Mouse (Mus musculus) liver, postnatal 0 days (tissue): ENCODE measurements at regions not wholly inside any gene's neighbourhood (a gene's known extent, or its start where the extent isn't known, plus 50 kb on each side); places are given as distances from the start of the nearest gene placed in this dataset.

Source experiments
- ATAC-seq: fragments of 200-750 bp; cut with Nextera tagmentation; 2 replicates; pipeline ENCODE4 v1.8.0; 2017; ENCODE audit warnings: mild to moderate bottlenecking, moderate library complexity
- DNase-seq: peaks from one replicate; pipeline ENCODE4 v3.0.0-alpha.2; 2016
- H3K27ac ChIP-seq: fragments of 300-500 bp; sonication (generic); 2 replicates; pipeline ENCODE4 v1.5.1; 2014; ENCODE audit warnings: antibody characterized with exemption, moderate library complexity, mild to moderate bottlenecking, low read depth
- H3K27me3 ChIP-seq: fragments of 300-500 bp; sonication (generic); 2 replicates; pipeline ENCODE4 v1.6.1; 2014; ENCODE audit warnings: low read length, control low read depth, mixed read lengths; ENCODE audit not compliant: insufficient read depth
- H3K36me3 ChIP-seq: fragments of 300-500 bp; sonication (generic); replicated peaks from 2 replicates; pipeline ENCODE4 v1.6.1; 2014; ENCODE audit warnings: mild to moderate bottlenecking, control low read depth, low read length, moderate library complexity, mixed read lengths; ENCODE audit not compliant: insufficient read depth
- H3K4me1 ChIP-seq: fragments of 300-500 bp; sonication (generic); 2 replicates; pipeline ENCODE4 v1.6.1; 2014; ENCODE audit warnings: antibody characterized with exemption, mild to moderate bottlenecking, control low read depth; ENCODE audit not compliant: insufficient read depth
- H3K4me2 ChIP-seq: fragments of 300-500 bp; sonication (generic); 2 replicates; pipeline ENCODE4 v1.6.1; 2014; ENCODE audit warnings: low read depth, mild to moderate bottlenecking, low read length, moderate library complexity, mixed read lengths
- H3K4me3 ChIP-seq: fragments of 300-500 bp; sonication (generic); 2 replicates; pipeline ENCODE4 v1.5.1; 2014; ENCODE audit warnings: low read depth, low read length
- H3K9ac ChIP-seq: fragments of 300-500 bp; sonication (generic); replicated peaks from 2 replicates; pipeline ENCODE4 v1.6.1; 2014; ENCODE audit warnings: mild to moderate bottlenecking, moderate library complexity
- H3K9me3 ChIP-seq: fragments of 300-500 bp; sonication (generic); 2 replicates; pipeline ENCODE4 v1.6.1; 2016; ENCODE audit warnings: mild to moderate bottlenecking, control low read depth, low read length, mixed read lengths
- CTCF ChIP-seq: sonication (generic); IDR thresholded peaks from 2 replicates; pipeline ENCODE4 v1.5.1; 2016; ENCODE audit warnings: antibody characterized with exemption, low read depth
- EP300 ChIP-seq: IDR thresholded peaks from 2 replicates; pipeline ENCODE4 v1.6.1; 2016; ENCODE audit warnings: antibody characterized with exemption, low read depth, mild to moderate bottlenecking
- WGBS: fragments of 180-500 bp; shearing (Covaris S2); extraction: QIAGEN DNeasy Blood & Tissue Kit; methylation state at CpG from one replicate; pipeline ENCODE4 v1.1.7; 2014; ENCODE audit not compliant: insufficient replicate concordance; 5-methylcytosine and 5-hydroxymethylcytosine counted together

DNA sequence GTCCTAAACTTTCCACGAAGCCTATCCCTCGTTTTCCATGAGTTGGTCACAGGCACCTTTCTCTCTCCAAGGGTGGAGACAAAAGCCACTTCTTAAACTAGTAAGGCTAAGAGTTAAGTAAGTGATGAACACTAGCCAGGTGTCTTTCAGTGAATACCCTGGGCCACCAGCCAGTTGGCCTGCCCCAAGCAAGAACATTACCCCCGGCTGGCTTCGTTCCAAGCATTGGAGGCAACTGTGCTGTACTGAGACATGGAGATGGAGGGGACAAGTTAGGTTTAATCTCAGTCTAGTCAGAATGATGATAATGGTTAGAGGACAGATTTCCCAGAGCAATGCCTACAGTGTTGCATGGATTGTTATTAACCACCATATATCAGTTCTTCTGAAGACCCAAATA lies 350.6 kb downstream of the Actr3 start:
- Histone ChIP-seq H3K9me3 (no peaks in the 10 kb centered on the region), H3K9ac (no peak overlapping the region), H3K4me3 (no peak overlapping the region), H3K4me2 (no peak overlapping the region), H3K27ac (no peak overlapping the region), H3K4me1 (no peaks in the 10 kb centered on the region), H3K36me3 (no peaks in the 10 kb centered on the region), H3K27me3 (no peaks in the 10 kb centered on the region)
- no peak for ATAC-seq
- no peak for DNase-seq
- whole genome bisulfite sequencing = 69% methylated on average over 4 of the region's 4 CpGs
- TF ChIP-seq EP300 (no peak), CTCF (no peak)

DNA sequence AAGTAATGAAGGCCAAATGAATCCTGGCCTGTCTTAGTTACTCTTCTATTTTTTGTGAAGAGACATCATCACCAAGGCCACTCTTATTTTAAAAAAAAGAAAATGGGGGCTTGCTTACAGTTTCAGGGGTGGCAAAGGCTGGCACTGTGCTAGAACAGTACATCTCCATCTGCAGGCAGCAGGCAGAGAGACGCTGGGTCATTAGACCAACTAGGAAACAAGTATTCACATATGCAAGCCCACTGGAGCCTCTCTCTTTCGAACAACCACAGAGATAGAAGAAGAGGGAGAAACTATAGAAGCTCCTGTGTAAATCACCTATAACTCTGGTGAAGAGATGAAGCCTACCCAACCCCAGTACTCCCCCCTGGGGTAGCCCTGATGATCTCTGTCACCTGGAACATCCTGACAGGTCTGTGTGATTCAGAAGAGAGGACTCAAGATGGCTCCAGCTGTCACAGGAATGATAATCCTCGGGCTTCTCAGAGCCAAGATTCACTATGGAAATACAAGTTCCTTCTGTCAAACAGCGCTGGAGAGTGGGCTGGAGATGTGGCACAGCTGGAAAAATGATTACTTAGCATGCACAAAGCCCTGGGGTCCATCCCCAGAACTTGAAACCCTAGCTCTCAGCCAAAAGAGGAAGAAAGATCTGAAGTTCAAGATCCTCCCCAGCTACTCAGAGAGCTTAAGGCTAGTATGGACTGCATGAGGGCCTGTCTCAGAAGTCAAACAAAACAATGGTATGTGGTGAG lies 395.8 kb downstream of the Actr3 start:
- TF ChIP-seq CTCF (no peak), EP300 (no peak)
- Histone ChIP-seq H3K4me1 (no peaks in the 10 kb centered on the region), H3K27ac (no peak overlapping the region), H3K4me3 (no peak overlapping the region), H3K9ac (no peak overlapping the region), H3K27me3 (no peaks in the 10 kb centered on the region), H3K9me3 (no peaks in the 10 kb centered on the region), H3K36me3 (no peaks in the 10 kb centered on the region), H3K4me2 (no peak overlapping the region)
- no peak for ATAC-seq
- DNase-seq = no peak
- WGBS = 48% methylated on average over 4 of the region's 4 CpGs

DNA sequence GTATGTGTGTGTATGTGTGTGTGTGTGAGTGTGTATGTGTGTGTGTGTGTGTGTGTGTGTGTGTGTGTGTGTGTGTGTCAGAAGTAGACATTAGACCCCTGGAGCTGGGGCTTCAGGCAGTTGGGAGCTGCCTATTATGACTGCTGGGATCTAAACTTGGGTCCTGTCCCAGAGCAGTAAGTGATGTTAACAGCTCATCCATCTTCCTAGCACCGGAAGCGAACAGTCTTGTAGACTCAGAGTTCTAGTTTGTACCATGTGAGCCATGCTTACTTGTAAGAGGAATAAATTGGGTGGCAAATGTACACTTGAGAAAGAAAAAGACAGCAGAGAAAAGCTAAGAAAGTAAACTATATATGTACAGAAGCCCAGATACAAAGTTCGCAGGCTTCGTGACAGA lies 422.2 kb downstream of the Actr3 start:
- ATAC-seq (no peak), DNase-seq (no peak)
- 86% methylated on average over 4 of the region's 4 CpGs for WGBS
- H3K4me1 ChIP-seq = no peaks in the 10 kb centered on the region
- H3K27me3 ChIP-seq = no peaks in the 10 kb centered on the region
- H3K4me2 ChIP-seq = no peak overlapping the region
- no peaks in the 10 kb centered on the region for H3K9me3 ChIP-seq
- no peaks in the 10 kb centered on the region for H3K36me3 ChIP-seq
- H3K4me3 ChIP-seq = no peak overlapping the region
- H3K9ac ChIP-seq = no peak overlapping the region
- no peak for TF ChIP-seq CTCF
- no peak for TF ChIP-seq EP300
- no peak overlapping the region for H3K27ac ChIP-seq

DNA sequence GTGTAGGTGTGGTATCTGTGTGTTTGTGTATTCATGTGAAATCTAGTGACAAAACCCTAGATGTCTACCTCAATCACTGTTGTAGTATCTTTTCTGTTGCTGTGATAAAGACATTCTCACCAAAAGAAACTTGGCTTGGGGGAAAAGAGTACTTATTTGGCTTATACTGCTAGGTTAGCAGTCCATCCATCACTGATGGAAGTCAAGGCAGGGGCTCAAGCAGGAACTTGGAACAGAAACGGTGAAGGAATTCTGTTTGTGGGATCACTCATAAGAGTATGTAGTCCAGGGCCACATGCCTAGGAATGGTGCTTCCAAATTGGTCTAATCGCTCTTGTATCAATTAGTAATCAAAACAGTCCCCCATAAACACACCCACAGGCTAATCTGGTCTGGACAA lies 423.6 kb downstream of the Actr3 start:
- H3K9me3 ChIP-seq = no peaks in the 10 kb centered on the region
- H3K4me1 ChIP-seq = no peaks in the 10 kb centered on the region
- DNase-seq = no peak
- ATAC-seq = no peak
- no peak overlapping the region for H3K9ac ChIP-seq
- no peak overlapping the region for H3K4me2 ChIP-seq
- no peaks in the 10 kb centered on the region for H3K27me3 ChIP-seq
- H3K4me3 ChIP-seq = no peak overlapping the region
- TF ChIP-seq EP300 = no peak
- WGBS = 81% methylated on average over 2 of the region's 2 CpGs
- no peaks in the 10 kb centered on the region for H3K36me3 ChIP-seq
- H3K27ac ChIP-seq = no peak overlapping the region

DNA sequence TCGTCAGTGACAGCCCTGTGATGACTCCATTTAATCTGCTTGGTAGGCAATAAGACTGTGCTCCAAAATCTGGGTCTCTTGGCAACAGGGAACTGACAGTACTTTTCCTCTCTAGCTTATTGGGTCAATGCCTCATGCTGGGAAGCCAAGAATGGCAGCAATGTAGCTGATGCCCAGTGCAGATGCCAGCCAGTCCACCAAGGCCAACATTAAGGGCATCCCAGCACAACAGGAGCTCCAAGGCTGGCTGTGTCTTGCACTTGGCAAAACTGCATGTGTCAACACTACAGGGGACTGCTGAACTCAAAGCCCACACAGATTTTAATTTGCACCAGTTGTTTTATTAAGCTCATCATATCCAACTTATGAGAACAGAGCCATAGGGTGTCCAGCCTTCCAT lies 437.9 kb downstream of the Actr3 start:
- WGBS = 37% methylated on average over 1 of the region's 1 CpGs
- Histone ChIP-seq H3K4me3 (no peak overlapping the region), H3K4me2 (no peak overlapping the region), H3K36me3 (no peaks in the 10 kb centered on the region), H3K9me3 (no peaks in the 10 kb centered on the region), H3K27me3 (no peaks in the 10 kb centered on the region), H3K27ac (no peak overlapping the region), H3K4me1 (no peaks in the 10 kb centered on the region), H3K9ac (no peak overlapping the region)
- DNase-seq = no peak
- ATAC-seq = no peak
- no peak for TF ChIP-seq CTCF

DNA sequence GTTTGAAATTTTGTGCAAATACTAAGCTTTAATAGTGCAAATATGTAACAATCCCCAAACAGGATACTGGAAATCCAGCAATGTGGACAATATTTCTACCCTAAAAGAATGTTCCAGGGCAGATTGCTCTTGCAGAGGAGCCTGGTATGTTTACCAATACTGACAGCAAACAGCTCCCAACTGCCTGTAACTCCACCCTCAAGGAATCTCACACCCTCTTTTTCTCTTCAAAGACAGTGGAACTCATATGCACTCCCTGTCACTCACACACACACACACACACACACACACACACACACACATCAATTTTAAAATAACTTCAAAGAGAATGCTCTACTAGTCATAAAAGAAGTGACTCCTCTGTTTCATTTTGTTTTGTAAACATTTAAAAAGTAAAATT lies 484.7 kb downstream of the Actr3 start:
- H3K27me3 ChIP-seq = no peaks in the 10 kb centered on the region
- no peak overlapping the region for H3K9ac ChIP-seq
- no peak for DNase-seq
- H3K27ac ChIP-seq = no peak overlapping the region
- H3K4me2 ChIP-seq = no peak overlapping the region
- peaks cover 2% of the 10 kb centered on the region; the same call in 1 of the 2 replicates for H3K9me3 ChIP-seq
- no peak for ATAC-seq
- no peaks in the 10 kb centered on the region for H3K36me3 ChIP-seq
- no peaks in the 10 kb centered on the region for H3K4me1 ChIP-seq
- no peak overlapping the region for H3K4me3 ChIP-seq
- no peak for TF ChIP-seq EP300

DNA sequence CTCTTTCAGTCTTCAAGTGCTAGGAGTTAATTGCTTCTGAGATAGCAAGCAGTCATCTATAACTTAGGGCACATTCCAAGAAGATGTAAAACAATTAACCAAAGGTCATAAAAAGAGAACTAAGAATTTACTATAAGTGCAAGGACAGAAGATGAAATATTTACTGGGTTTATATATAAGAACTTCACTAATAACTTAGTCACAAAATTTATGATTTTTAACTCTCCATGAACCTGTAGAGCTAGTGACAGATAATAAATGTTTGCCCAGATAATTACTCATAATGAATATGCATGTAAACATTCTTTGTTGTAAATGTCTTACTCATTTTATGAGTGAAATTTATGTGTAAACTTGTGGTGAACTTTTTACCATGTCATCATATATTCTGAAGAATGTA lies 531.2 kb downstream of the Actr3 start:
- Histone ChIP-seq H3K9me3 (no peaks in the 10 kb centered on the region), H3K4me2 (no peak overlapping the region), H3K27me3 (no peaks in the 10 kb centered on the region), H3K4me3 (no peak overlapping the region), H3K27ac (no peak overlapping the region), H3K36me3 (no peaks in the 10 kb centered on the region), H3K9ac (no peak overlapping the region), H3K4me1 (no peaks in the 10 kb centered on the region)
- DNase-seq (no peak), ATAC-seq (no peak)
- TF ChIP-seq CTCF (no peak), EP300 (no peak)
